Mouse (Mus musculus): ENCODE data around the gene Hap1. TPM values are rescaled to one million over a fixed set of nuclear protein-coding genes. Genes with fewer than 3 reads are reported as not detected.
"Not testable (repeated sequence)": the region's sequence is repeated elsewhere in the genome, so short reads cannot be mapped to it uniquely, and the experiment has no call there.

The Hap1 gene
- total and polyA plus RNA-seq, 3 experiments = 6.6 to 34.8 TPM; not detected in 1

- peak overlapping the region; percentile 49 for H3K9ac ChIP-seq (ENCODE audit: control insufficient read depth, low read depth, low read length, poor library complexity, severe bottlenecking)
- peak overlapping the region; percentile 37; the same call in 1 of the 2 replicates for H3K27ac ChIP-seq (ENCODE audit: control insufficient read depth, low read depth, low read length)
- H3K79me2 ChIP-seq (ENCODE audit: control insufficient read depth, insufficient read depth, low read length, poor library complexity) = peaks cover 18% of the 10 kb centered on the region
- H3K9me3 ChIP-seq (replicated peaks; ENCODE audit: insufficient read depth, low read length) = no peaks in the 10 kb centered on the region
- peak overlapping the region in 1 of 2 experiments; percentile 74; a peak in 1 of 4 replicates for H3K4me3 ChIP-seq (ENCODE audit: control insufficient read depth in 1 of 2, insufficient read depth in 1 of 2, low read depth in 2 of 2, low read length in 2 of 2)
- DNase-seq (ENCODE audit: low read depth, low spot score) = peak; percentile 71
- peaks cover 10 to 34% of the 10 kb centered on the region in 2 experiments for H3K36me3 ChIP-seq (ENCODE audit: control insufficient read depth in 1 of 2, insufficient read depth in 2 of 2, low read length in 2 of 2)
- no peaks in the 10 kb centered on the region for H3K27me3 ChIP-seq (ENCODE audit: control insufficient read depth in 1 of 2, insufficient read depth in 2 of 2, low read length in 2 of 2)
- H3K4me1 ChIP-seq (ENCODE audit: control insufficient read depth in 1 of 2, insufficient read depth in 2 of 2, low read length in 2 of 2) = peaks cover 15 to 26% of the 10 kb centered on the region in 2 experiments
- TF ChIP-seq BHLHE40 (IDR thresholded peaks at IDR 0.05; ENCODE audit: borderline replicate concordance, low read depth, low read length) (0 out of 2 replicates have a peak, but pooled peaks have one; percentile 2), TBP (IDR thresholded peaks at IDR 0.05; ENCODE audit: low read depth, low read length) (peak; percentile 69; the same call in 1 of the 2 replicates), MYC (IDR thresholded peaks at IDR 0.05; ENCODE audit: low read depth, low read length) (0 out of 2 replicates have a peak, but pooled peaks have one; percentile 17), CHD2 (IDR thresholded peaks at IDR 0.05; ENCODE audit: low read length) (peak; percentile 34), POLR2AphosphoS2 (IDR thresholded peaks at IDR 0.05; ENCODE audit: low read length) (peak; percentile 96), POLR2A (IDR thresholded peaks at IDR 0.05; ENCODE audit: control insufficient read depth in 1 of 2, insufficient read depth in 1 of 2, low read depth in 1 of 2, low read length in 2 of 2, poor library complexity in 1 of 2) (peak; percentile 48 to 70; a peak in 3 of 4 replicates), RAD21 (IDR thresholded peaks at IDR 0.05; ENCODE audit: low read depth, low read length) (no peak), ZMIZ1 (IDR thresholded peaks at IDR 0.05; ENCODE audit: low read depth, low read length) (peak; percentile 78), POLR2AphosphoS5 (IDR thresholded peaks at IDR 0.05; ENCODE audit: borderline replicate concordance, low read depth, low read length) (no peak), TAL1 (IDR thresholded peaks at IDR 0.05; ENCODE audit: low read length) (no peak), ZNF384 (IDR thresholded peaks at IDR 0.05; ENCODE audit: low read depth, low read length) (peak; percentile 78; the same call in 1 of the 2 replicates)
These were observed 33.2 kb downstream of the Hap1 start for GRCm38 (mm10) chr11:100322591-100323258.

- Histone ChIP-seq H3K4me3 (ENCODE audit: control insufficient read depth in 1 of 2, insufficient read depth in 1 of 2, low read depth in 2 of 2, low read length in 2 of 2) (peak overlapping the region; percentile 7 to 74; a peak in 3 of 4 replicates), H3K27ac (ENCODE audit: control insufficient read depth, low read depth, low read length) (peak overlapping the region; percentile 37)
- TF ChIP-seq POLR2AphosphoS2 (IDR thresholded peaks at IDR 0.05; ENCODE audit: low read length) (peak; percentile 12; the same call in 1 of the 2 replicates), TCF12 (IDR thresholded peaks at IDR 0.05; ENCODE audit: low read depth, low read length) (0 out of 2 replicates have a peak, but pooled peaks have one; percentile 15), TBP (IDR thresholded peaks at IDR 0.05; ENCODE audit: low read depth, low read length) (peak; percentile 39; the same call in 1 of the 2 replicates), GATA1 (IDR thresholded peaks at IDR 0.05; ENCODE audit: low read depth, low read length) (0 out of 2 replicates have a peak, but pooled peaks have one; percentile 13), EP300 (IDR thresholded peaks at IDR 0.05; ENCODE audit: low read depth in 1 of 2, low read length in 2 of 2) (peak in 1 of 2 experiments; percentile 9; a peak in 1 of 4 replicates)
These were observed 34.2 kb downstream of the Hap1 start for GRCm38 (mm10) chr11:100321479-100322305.

More at GRCm38 (mm10) chr11:100321479-100322305, 34.2 kb downstream of the Hap1 start:
- not testable (repeated sequence) for H3K27me3 ChIP-seq (ENCODE audit: control insufficient read depth in 1 of 2, insufficient read depth in 2 of 2, low read length in 2 of 2); H3K9me3 ChIP-seq (replicated peaks; ENCODE audit: insufficient read depth, low read length)
- Histone ChIP-seq H3K79me2 (ENCODE audit: control insufficient read depth, insufficient read depth, low read length, poor library complexity) (peaks cover 18% of the 10 kb centered on the region), H3K4me1 (ENCODE audit: control insufficient read depth in 1 of 2, insufficient read depth in 2 of 2, low read length in 2 of 2) (peaks cover 17 to 30% of the 10 kb centered on the region in 2 experiments), H3K9ac (ENCODE audit: control insufficient read depth, low read depth, low read length, poor library complexity, severe bottlenecking) (peak overlapping the region; percentile 49), H3K36me3 (ENCODE audit: control insufficient read depth in 1 of 2, insufficient read depth in 2 of 2, low read length in 2 of 2) (peaks cover 10 to 35% of the 10 kb centered on the region in 2 experiments)
- peak; percentile 55 for DNase-seq (ENCODE audit: low read depth, low spot score)
